Mouse (Mus musculus): Measurements from ENCODE around the gene Lyrm7. TPM values are rescaled to one million over a fixed set of nuclear protein-coding genes. Genes with fewer than 3 reads are reported as not detected.
"Not testable (repeated sequence)": the region's sequence is repeated elsewhere in the genome, so short reads cannot be mapped to it uniquely, and the experiment has no call there.

Gene Lyrm7
- polyA plus RNA-seq, 1 experiment from 2014 or later: 12.2 TPM

- Histone ChIP-seq H3K4me2 (peak overlapping the region; percentile 83), H3K4me1 (replicated peaks) (peaks cover 24% of the 10 kb centered on the region), H3K27me3 (no peaks in the 10 kb centered on the region), H3K4me3 (no peak overlapping the region), H3K36me3 (no peaks in the 10 kb centered on the region), H3K27ac (replicated peaks) (peak overlapping the region; percentile 94), H3K9me3 (no peaks in the 10 kb centered on the region), H3K9ac (no peak overlapping the region)
- ATAC-seq (ENCODE audit: low FRiP score, low read depth): no peak
- 91% methylated on average over 5 of the region's 5 CpGs for whole genome bisulfite sequencing
Observed at GRCm38 (mm10) chr11:54861471-54862420, 1.0 kb upstream of the Lyrm7 start.

- H3K27ac ChIP-seq (replicated peaks): peak overlapping the region; percentile 81
- ATAC-seq (ENCODE audit: low FRiP score, low read depth): no peak
- H3K27me3 ChIP-seq: no peaks in the 10 kb centered on the region
- H3K4me1 ChIP-seq (replicated peaks): peaks cover 17% of the 10 kb centered on the region
- 26% methylated on average over 11 of the region's 11 CpGs for WGBS
- H3K9ac ChIP-seq: peak overlapping the region; percentile 72
- H3K36me3 ChIP-seq: no peaks in the 10 kb centered on the region
- H3K4me3 ChIP-seq: peak overlapping the region; percentile 53
- no peaks in the 10 kb centered on the region for H3K9me3 ChIP-seq
- peak overlapping the region; percentile 83 for H3K4me2 ChIP-seq
Observed at GRCm38 (mm10) chr11:54859322-54860165, 1.2 kb downstream of the Lyrm7 start.

GRCm38 (mm10) chr11:54858880-54859279 is 1.8 kb downstream of the Lyrm7 start:
- H3K4me3 ChIP-seq; H3K9ac ChIP-seq; H3K27ac ChIP-seq (replicated peaks); H3K27me3 ChIP-seq; H3K4me2 ChIP-seq; H3K36me3 ChIP-seq; ATAC-seq (ENCODE audit: low FRiP score, low read depth); H3K9me3 ChIP-seq: not testable (repeated sequence)
- peaks cover 17% of the 10 kb centered on the region for H3K4me1 ChIP-seq (replicated peaks)
- 98% methylated on average over 12 of the region's 12 CpGs for WGBS

GRCm38 (mm10) chr11:54851656-54852055 is 9.1 kb downstream of the Lyrm7 start:
- ATAC-seq (ENCODE audit: low FRiP score, low read depth): no peak
- Histone ChIP-seq H3K27me3 (no peaks in the 10 kb centered on the region), H3K4me3 (no peak overlapping the region), H3K9me3 (no peaks in the 10 kb centered on the region), H3K36me3 (no peaks in the 10 kb centered on the region), H3K27ac (replicated peaks) (no peak overlapping the region), H3K4me1 (replicated peaks) (no peaks in the 10 kb centered on the region), H3K4me2 (no peak overlapping the region), H3K9ac (no peak overlapping the region)
- WGBS: 93% methylated on average over 12 of the region's 12 CpGs

- H3K36me3 ChIP-seq: no peaks in the 10 kb centered on the region
- no peak overlapping the region for H3K27ac ChIP-seq (replicated peaks)
- no peak for ATAC-seq (ENCODE audit: low FRiP score, low read depth)
- H3K4me1 ChIP-seq (replicated peaks): 0 out of 2 replicates have a peak, but pooled peaks cover 8% of the 10 kb centered on the region
- no peak overlapping the region for H3K9ac ChIP-seq
- 88% methylated on average over 10 of the region's 10 CpGs for WGBS
- H3K4me2 ChIP-seq: no peak overlapping the region
- H3K4me3 ChIP-seq: no peak overlapping the region
- H3K9me3 ChIP-seq: no peaks in the 10 kb centered on the region
- no peaks in the 10 kb centered on the region for H3K27me3 ChIP-seq
Observed at GRCm38 (mm10) chr11:54849961-54850758, 10.6 kb downstream of the Lyrm7 start.

GRCm38 (mm10) chr11:54845470-54846442 is 15.0 kb downstream of the Lyrm7 start:
- H3K9ac ChIP-seq: no peak overlapping the region
- H3K4me1 ChIP-seq (replicated peaks): 0 out of 2 replicates have a peak, but pooled peaks cover 11% of the 10 kb centered on the region
- H3K9me3 ChIP-seq: no peaks in the 10 kb centered on the region
- no peak for ATAC-seq (ENCODE audit: low FRiP score, low read depth)
- no peaks in the 10 kb centered on the region for H3K36me3 ChIP-seq
- WGBS: 16% methylated on average over 8 of the region's 8 CpGs
- no peak overlapping the region for H3K4me2 ChIP-seq
- no peak overlapping the region for H3K4me3 ChIP-seq
- H3K27ac ChIP-seq (replicated peaks): 0 out of 2 replicates have a peak overlapping the region, but pooled peaks have one; percentile 9
- H3K27me3 ChIP-seq: no peaks in the 10 kb centered on the region

- Histone ChIP-seq H3K27me3 (no peaks in the 10 kb centered on the region), H3K27ac (replicated peaks) (no peak overlapping the region), H3K36me3 (no peaks in the 10 kb centered on the region), H3K4me1 (replicated peaks) (0 out of 2 replicates have a peak, but pooled peaks cover 11% of the 10 kb centered on the region), H3K4me3 (no peak overlapping the region), H3K4me2 (no peak overlapping the region), H3K9me3 (no peaks in the 10 kb centered on the region), H3K9ac (no peak overlapping the region)
- WGBS: 82% methylated on average over 5 of the region's 5 CpGs
- ATAC-seq (ENCODE audit: low FRiP score, low read depth): no peak
Observed at GRCm38 (mm10) chr11:54844959-54845358, 15.8 kb downstream of the Lyrm7 start.

- Histone ChIP-seq H3K27me3 (no peaks in the 10 kb centered on the region), H3K36me3 (no peaks in the 10 kb centered on the region), H3K4me2 (no peak overlapping the region), H3K27ac (replicated peaks) (no peak overlapping the region), H3K9me3 (no peaks in the 10 kb centered on the region), H3K4me1 (replicated peaks) (0 out of 2 replicates have a peak, but pooled peaks cover 11% of the 10 kb centered on the region), H3K4me3 (no peak overlapping the region), H3K9ac (no peak overlapping the region)
- no peak for ATAC-seq (ENCODE audit: low FRiP score, low read depth)
- 36% methylated on average over 9 of the region's 9 CpGs for WGBS
Observed at GRCm38 (mm10) chr11:54844424-54844823, 16.3 kb downstream of the Lyrm7 start.

- WGBS: 91% methylated on average over 11 of the region's 11 CpGs
- Histone ChIP-seq H3K27ac (replicated peaks) (no peak overlapping the region), H3K36me3 (no peaks in the 10 kb centered on the region), H3K4me2 (no peak overlapping the region), H3K4me3 (no peak overlapping the region), H3K9me3 (no peaks in the 10 kb centered on the region), H3K4me1 (replicated peaks) (0 out of 2 replicates have a peak, but pooled peaks cover 8% of the 10 kb centered on the region), H3K27me3 (no peaks in the 10 kb centered on the region), H3K9ac (no peak overlapping the region)
- no peak for ATAC-seq (ENCODE audit: low FRiP score, low read depth)
Observed at GRCm38 (mm10) chr11:54840891-54841290, 19.8 kb downstream of the Lyrm7 start.

- no peak overlapping the region for H3K4me2 ChIP-seq
- no peak overlapping the region for H3K4me3 ChIP-seq
- 96% methylated on average over 4 of the region's 4 CpGs for WGBS
- H3K9me3 ChIP-seq: no peaks in the 10 kb centered on the region
- 0 out of 2 replicates have a peak, but pooled peaks cover 3% of the 10 kb centered on the region for H3K4me1 ChIP-seq (replicated peaks)
- no peaks in the 10 kb centered on the region for H3K27me3 ChIP-seq
- ATAC-seq (ENCODE audit: low FRiP score, low read depth): no peak
- no peak overlapping the region for H3K27ac ChIP-seq (replicated peaks)
- no peaks in the 10 kb centered on the region for H3K36me3 ChIP-seq
- H3K9ac ChIP-seq: no peak overlapping the region
Observed at GRCm38 (mm10) chr11:54839696-54840095, 21.0 kb downstream of the Lyrm7 start.

Data from hindbrain, embryonic 15.5 days (tissue).